In the genomic region with DNA sequence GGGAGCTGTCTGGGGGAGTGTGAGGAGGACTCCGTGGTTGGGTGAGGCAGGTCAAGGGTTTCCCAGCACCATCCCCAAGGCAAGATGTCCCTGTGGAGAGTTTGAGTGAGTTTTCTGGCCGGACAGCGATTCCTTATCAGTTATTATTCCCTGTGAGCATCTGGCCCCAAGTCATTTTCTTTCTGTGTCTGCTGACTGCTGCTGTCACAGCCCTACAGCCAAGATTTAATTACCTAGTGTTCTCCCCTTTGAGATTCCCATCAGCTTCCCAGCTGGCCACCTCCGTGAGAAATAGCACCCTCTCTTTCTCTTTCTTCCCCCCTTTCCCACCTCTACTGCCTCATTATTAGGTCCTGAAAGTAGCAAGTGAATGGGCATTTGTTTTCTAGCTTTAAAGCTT, we compare ENCODE assay signal across 16 mouse cellular contexts.
A peak's percentile ranks its signal among the peaks of the same experiment; 100 is the strongest.
DNase-seq lines count a peak whose midpoint lies in the region; ATAC-seq and TF ChIP-seq lines count a peak whose summit lies in the region.
"Had no signal": no experiment of that assay in that cellular context is flagged by ENCODE, and none has a peak within 500 bp of the region (broad histone marks: within the 10 kb centered on the region; RNA-seq: fewer than 3 reads in every experiment).

No protein-coding gene starts in this region.

- no peak for TF ChIP-seq CTCF in left cerebral cortex, adult 2 months (IDR thresholded peaks at IDR 0.05)

- WGBS in midbrain, embryonic 12.5 days = 6% methylated on average over 4 of the region's 4 CpGs
- WGBS in midbrain, embryonic 16.5 days = 1% methylated on average over 4 of the region's 4 CpGs
- WGBS in forebrain, embryonic 15.5 days = 2% methylated on average over 4 of the region's 4 CpGs
- WGBS in midbrain, embryonic 15.5 days = 2% methylated on average over 4 of the region's 4 CpGs

- peak; percentile 66 for DNase-seq in heart, adult 11 months
- no peak for DNase-seq in heart, postnatal 25 days (ENCODE audit: low spot score)
- no peak for DNase-seq in left cerebral cortex, adult 2 months (ENCODE audit: extremely low spot score in 1 of 2, low spot score in 2 of 2)
- no peak for DNase-seq in T-cell, adult 2 months (ENCODE audit: low spot score)
- DNase-seq: adrenal gland, adult 8-10 months; cerebellum, adult 11 months; cerebellum, postnatal 14 days; embryo, embryonic 11 days; gastrocnemius, postnatal 14 days; lung, postnatal 14 days had no signal

- no peak overlapping the region for H3K4me2 ChIP-seq in midbrain, embryonic 12.5 days (replicated peaks)
- no peak overlapping the region for H3K4me2 ChIP-seq in midbrain, embryonic 16.5 days (ENCODE audit: low read length)
- H3K4me2 ChIP-seq in forebrain, embryonic 15.5 days (replicated peaks) = no peak overlapping the region
- H3K4me2 ChIP-seq in midbrain, embryonic 15.5 days = no peak overlapping the region

- H3K4me3 ChIP-seq in midbrain, embryonic 12.5 days = no peak overlapping the region
- H3K4me3 ChIP-seq in midbrain, embryonic 16.5 days (ENCODE audit: low read depth, low read length) = no peak overlapping the region
- no peak overlapping the region for H3K4me3 ChIP-seq in forebrain, embryonic 15.5 days
- no peak overlapping the region for H3K4me3 ChIP-seq in midbrain, embryonic 15.5 days
- no peak overlapping the region for H3K4me3 ChIP-seq in left cerebral cortex, adult 2 months

- peaks cover 16% of the 10 kb centered on the region for H3K4me1 ChIP-seq in midbrain, embryonic 12.5 days
- H3K4me1 ChIP-seq in midbrain, embryonic 16.5 days (ENCODE audit: control insufficient read depth, insufficient read depth, low read length) = peaks cover 9% of the 10 kb centered on the region
- peaks cover 17% of the 10 kb centered on the region for H3K4me1 ChIP-seq in forebrain, embryonic 15.5 days
- H3K4me1 ChIP-seq in midbrain, embryonic 15.5 days = peaks cover 14% of the 10 kb centered on the region

- no peaks in the 10 kb centered on the region for H3K36me3 ChIP-seq in midbrain, embryonic 12.5 days
- no peaks in the 10 kb centered on the region for H3K36me3 ChIP-seq in midbrain, embryonic 16.5 days (ENCODE audit: control insufficient read depth, insufficient read depth, low read length)
- H3K36me3 ChIP-seq in forebrain, embryonic 15.5 days = no peaks in the 10 kb centered on the region
- no peaks in the 10 kb centered on the region for H3K36me3 ChIP-seq in midbrain, embryonic 15.5 days (replicated peaks)

- H3K9me3 ChIP-seq in midbrain, embryonic 12.5 days = no peaks in the 10 kb centered on the region
- H3K9me3 ChIP-seq in midbrain, embryonic 16.5 days (replicated peaks; ENCODE audit: control insufficient read depth, low read length, poor library complexity, severe bottlenecking) = no peaks in the 10 kb centered on the region
- H3K9me3 ChIP-seq in forebrain, embryonic 15.5 days = no peaks in the 10 kb centered on the region
- H3K9me3 ChIP-seq in midbrain, embryonic 15.5 days = no peaks in the 10 kb centered on the region

- peak overlapping the region; percentile 58 for H3K27ac ChIP-seq in midbrain, embryonic 12.5 days (replicated peaks)
- no peak overlapping the region for H3K27ac ChIP-seq in midbrain, embryonic 16.5 days (ENCODE audit: low read length)
- H3K27ac ChIP-seq in forebrain, embryonic 15.5 days (replicated peaks) = peak overlapping the region; percentile 76
- peak overlapping the region; percentile 6; the same call in 1 of the 2 replicates for H3K27ac ChIP-seq in midbrain, embryonic 15.5 days
- H3K27ac ChIP-seq in left cerebral cortex, adult 2 months = no peak overlapping the region
- H3K27ac ChIP-seq: kidney, postnatal 0 days had no signal

- intact Hi-C loops in heart, postnatal 25 days (cut with DNase I) = no loop called here
- intact Hi-C loops in left cerebral cortex, adult 2 months (cut with DNase I) = no loop called here

- no peak for ATAC-seq in midbrain, embryonic 12.5 days (ENCODE audit: low FRiP score, low read depth)
- no peak for ATAC-seq in midbrain, embryonic 16.5 days
- ATAC-seq in forebrain, embryonic 15.5 days (replicated peaks) = peak; percentile 48; the same call in 1 of the 2 replicates
- no peak for ATAC-seq in midbrain, embryonic 15.5 days (replicated peaks)
- ATAC-seq: inflammation-experienced regulatory T-cells, adult 6 months had no signal

- no peak overlapping the region for H3K9ac ChIP-seq in midbrain, embryonic 12.5 days (replicated peaks)
- H3K9ac ChIP-seq in midbrain, embryonic 16.5 days (ENCODE audit: low read depth, low read length) = no peak overlapping the region
- H3K9ac ChIP-seq in forebrain, embryonic 15.5 days (replicated peaks) = no peak overlapping the region
- H3K9ac ChIP-seq in midbrain, embryonic 15.5 days = no peak overlapping the region

- H3K27me3 ChIP-seq in midbrain, embryonic 12.5 days = no peaks in the 10 kb centered on the region
- no peaks in the 10 kb centered on the region for H3K27me3 ChIP-seq in midbrain, embryonic 16.5 days (ENCODE audit: control insufficient read depth, insufficient read depth, low read depth, low read length)
- H3K27me3 ChIP-seq in forebrain, embryonic 15.5 days = no peaks in the 10 kb centered on the region
- H3K27me3 ChIP-seq in midbrain, embryonic 15.5 days (replicated peaks) = no peaks in the 10 kb centered on the region

Comparison
In these comparisons a context has a peak if more than half of its experiments do, and no peak if none do; other contexts are left out.
1. H3K27ac ChIP-seq: peak in midbrain, embryonic 12.5 days (single experiment), forebrain, embryonic 15.5 days (single experiment) and midbrain, embryonic 15.5 days (single experiment); none in midbrain, embryonic 16.5 days (single experiment) and left cerebral cortex, adult 2 months (single experiment).